Mouse (Mus musculus) G1E (cell line): ENCODE data around the gene Atp2c2.

ENCODE experiments used
- CTCF ChIP-seq: IDR thresholded peaks from 2 replicates; pipeline ENCODE4 v1.5.1; 2012; ENCODE audit warnings: low read depth, low read length, inconsistent platforms, mixed read lengths
- GATA1 ChIP-seq: IDR thresholded peaks from 2 replicates; pipeline ENCODE4 v1.6.1; 2012; ENCODE audit warnings: borderline replicate concordance, low read length, inconsistent platforms, mixed read lengths
- GATA2 ChIP-seq: IDR thresholded peaks from 2 replicates; pipeline ENCODE4 v1.6.1; 2012; ENCODE audit warnings: low read depth, low read length, inconsistent platforms, borderline replicate concordance
- POLR2AphosphoS5 ChIP-seq: IDR thresholded peaks from 2 replicates; pipeline ENCODE4 v1.6.1; 2012; ENCODE audit warnings: low read depth, low read length, inconsistent platforms; ENCODE audit not compliant: insufficient replicate concordance

GRCm38 (mm10) chr8:119798965-119799264 lies 99.1 kb downstream of the Atp2c2 start:
- no peak for TF ChIP-seq GATA1
- no peak for TF ChIP-seq CTCF
- no peak for TF ChIP-seq GATA2
- no peak for TF ChIP-seq POLR2AphosphoS5
